Mouse (Mus musculus) layer of hippocampus, adult 9-11 months (tissue): ENCODE results near the gene Ube2u.
"Not testable (repeated sequence)": the region's sequence is repeated elsewhere in the genome, so short reads cannot be mapped to it uniquely, and the experiment has no call there.

Experiments used
- DNase-seq: peaks from one replicate; pipeline ENCODE4 v3.0.0; 2022

The Ube2u gene

DNA sequence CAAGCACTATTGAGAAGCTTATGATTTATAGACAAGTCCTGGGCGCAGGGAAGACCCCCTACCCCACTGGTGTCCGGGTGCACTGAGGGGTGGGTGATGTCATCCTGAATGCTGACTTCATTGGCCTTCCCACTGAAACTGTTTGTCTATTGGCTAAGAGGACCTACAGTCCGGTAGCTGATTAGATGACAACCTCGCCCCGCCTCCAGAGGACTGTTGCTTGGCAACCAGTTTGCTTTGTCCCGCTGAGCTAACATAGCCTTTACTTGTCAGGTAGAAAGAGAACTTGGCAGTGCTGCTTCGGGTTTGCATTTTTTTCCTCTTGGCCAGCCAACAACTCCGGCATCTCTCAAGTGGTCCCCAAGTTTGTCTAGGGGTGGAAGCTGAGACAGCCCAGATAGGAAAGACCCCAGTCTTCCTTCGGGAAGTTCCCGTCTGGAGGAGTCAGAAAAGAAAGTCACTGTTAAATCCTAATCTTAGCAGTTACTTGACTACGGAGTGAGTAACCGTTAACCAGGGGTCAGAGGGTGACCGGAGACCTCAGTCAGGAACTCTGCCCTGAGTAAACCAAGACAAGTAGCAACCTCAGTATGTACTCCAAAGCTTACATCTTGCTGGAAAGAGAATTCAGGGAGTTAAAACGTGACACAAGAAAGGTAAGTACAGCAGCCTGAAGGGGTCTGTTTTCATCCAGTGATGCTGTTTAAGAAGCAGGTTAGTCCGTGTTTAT, at the start of gene Ube2u:
Gene Ube2u, plus strand, starts transcription at position 258 of the 730 bp plus-strand sequence.
- DNase-seq = peak; percentile 48

DNA sequence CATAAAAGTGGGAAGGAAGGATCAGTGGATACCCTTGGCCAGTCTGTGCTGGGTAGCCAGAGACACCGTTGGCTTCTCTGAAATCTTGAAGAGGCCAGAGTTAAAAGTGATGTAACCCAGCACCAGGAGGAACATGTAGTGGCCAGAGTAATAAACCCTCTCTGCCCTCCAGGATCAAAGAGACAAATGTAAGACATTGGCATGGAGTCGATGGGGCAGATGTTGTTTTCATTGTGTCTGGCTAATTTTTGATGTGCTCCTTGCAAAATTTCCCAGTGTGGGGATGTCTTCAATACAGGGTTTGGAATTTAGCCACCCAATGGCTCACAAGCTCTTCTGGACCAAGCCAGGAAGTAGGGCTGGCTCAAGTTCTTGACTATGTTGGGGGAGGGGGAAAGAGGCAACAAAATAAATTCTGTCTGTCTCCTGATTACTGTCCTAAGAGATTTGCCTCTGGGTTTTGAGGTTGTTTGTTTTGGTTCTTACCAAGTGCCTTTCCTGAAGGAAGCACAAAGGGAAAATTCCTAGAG, 49.2 kb upstream of the Ube2u start:
- no peak for DNase-seq

DNA sequence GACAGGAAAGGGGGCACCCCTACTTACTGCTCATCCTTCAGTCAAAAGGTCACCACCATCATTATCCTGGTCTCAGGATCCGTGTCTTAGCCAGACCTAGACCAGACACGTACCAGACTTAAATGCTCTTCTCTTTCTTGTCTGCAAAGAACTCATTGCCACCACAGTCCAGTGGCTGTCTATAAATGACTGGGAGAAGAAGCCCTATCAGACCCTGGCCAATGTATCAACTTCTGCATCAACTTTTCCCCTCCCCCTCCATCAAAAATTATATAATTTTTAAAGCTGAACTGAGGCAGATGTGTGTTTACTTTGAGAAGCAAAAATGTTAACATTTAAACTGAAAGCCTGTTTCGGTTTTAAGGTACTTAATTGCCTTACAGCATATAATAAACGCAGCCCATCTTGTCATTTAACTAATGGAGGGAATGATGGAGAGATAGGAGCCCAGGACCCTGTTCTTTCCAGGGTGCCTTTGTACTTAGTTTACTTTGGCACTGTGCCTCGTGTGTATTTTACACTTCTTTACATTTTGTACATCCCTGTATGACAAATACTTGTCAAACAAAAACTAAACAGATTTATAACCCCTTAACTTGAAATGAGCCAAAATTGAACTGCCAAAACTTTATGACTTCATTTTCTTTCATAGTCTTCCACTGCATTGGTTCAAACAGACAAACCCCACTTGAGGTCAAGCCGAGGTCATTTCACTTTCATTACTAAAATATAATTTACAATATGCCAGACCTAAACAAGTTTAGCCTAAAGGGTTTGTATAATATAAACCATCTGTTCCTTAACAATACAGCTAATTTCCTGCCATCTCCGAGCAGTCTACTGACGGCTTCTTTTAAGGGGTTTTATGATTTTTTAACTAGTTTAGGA, 43.1 kb upstream of the Ube2u start:
- no peak for DNase-seq

DNA sequence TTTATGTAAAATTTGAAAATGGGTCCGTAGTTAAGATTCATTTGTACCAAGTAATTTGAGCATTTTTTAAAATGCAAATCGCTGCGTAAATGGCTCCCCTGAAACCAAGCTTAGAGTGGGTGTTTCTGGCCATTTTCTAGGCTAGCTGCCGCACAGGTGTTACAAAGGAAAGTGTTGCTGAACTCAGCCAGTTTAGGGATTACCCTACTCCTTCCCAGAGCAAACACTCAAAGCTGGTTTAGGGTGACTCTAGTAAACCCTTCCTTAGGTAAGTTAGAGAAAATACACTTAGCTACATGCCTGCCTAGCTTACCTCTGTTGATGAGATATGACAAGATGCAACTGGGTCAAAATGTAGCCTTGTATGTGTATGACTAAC, 42.5 kb upstream of the Ube2u start:
- DNase-seq = no peak

DNA sequence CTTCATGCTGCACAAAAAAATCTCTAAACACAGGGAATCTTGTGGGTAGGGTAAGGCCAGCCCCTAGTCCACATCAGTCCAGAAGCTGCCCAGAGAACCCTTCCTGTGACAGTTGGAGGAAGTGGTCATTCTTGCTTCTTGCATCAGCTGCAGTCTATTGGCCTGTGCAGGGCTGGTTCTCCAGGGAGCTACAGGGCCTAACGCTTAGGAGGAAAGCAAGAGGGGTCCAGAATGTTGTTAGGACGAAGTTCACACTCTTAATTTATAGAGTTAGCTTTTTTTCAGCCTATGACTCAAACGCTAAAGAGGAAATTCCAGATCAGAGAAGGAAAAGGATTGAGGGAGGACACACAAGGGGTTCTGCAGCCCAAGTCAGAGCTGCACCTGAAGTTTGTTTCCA, 31.8 kb upstream of the Ube2u start:
- DNase-seq = no peak

DNA sequence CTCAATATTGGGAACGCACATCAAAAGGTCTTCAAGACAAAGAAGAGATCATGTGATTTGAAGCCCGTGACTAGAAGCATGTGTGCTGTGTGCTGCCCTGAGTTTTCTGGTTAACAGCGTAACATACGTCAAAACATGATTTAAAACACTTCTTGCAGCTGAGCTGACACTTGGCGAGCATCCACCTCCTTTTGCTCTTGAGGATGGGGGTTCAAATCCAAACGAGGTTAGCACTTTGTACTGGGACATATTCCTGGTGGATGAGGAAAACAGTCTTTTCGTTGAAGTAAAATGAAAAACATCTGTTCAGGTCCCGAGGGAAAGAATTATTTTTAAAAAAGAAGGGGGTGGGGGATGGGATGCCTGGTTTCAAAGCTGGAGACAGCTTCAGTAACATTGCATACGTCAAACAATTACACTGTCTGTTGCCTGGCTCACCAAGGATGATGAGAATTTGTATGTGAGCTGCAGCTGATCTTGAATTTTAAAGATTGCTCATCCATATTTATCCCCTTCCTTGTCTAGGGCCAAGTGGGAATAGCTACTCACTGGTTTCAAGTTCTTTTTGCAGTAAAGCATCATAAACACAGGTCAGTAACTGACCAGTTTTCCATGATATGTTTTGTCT, 16.0 kb upstream of the Ube2u start:
- no peak for DNase-seq

DNA sequence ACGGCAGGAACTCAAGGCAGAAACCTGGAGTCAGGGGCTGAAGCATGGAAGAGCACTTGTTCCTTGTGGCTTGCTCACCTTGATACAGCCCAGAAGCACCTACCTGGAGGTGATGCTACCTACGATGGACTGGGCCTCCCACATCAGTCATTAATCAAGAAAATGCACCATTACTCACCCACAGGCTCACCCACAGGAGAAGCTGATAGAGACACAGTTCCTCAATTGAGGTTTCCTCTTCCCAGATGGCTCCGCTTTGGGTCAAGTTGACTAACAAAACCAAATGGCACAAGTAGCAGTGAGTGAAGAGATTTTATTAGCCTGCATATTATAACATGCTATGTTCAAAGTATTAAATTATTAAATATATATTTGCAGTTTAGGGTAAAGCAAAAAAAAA, 9.8 kb downstream of the Ube2u start:
- no peak for DNase-seq

DNA sequence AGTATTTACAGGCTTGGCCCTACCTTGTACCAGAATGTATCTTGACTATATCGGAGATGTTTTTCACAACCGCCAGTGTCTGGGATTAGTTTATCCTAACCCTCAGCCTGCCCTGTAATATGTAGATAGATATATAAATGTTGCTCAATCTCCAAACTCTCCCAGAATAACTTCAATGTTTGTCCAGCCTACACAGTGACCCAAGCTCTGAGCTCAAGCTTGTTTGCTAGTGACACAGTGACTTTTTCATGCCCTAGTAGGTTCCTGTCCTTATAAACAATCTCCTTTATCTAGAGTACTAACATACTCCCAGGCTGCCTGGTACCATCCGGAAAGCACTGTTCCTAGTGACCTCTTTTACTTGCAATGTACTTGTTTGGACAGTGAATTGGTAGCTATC, 16.5 kb downstream of the Ube2u start:
- no peak for DNase-seq

DNA sequence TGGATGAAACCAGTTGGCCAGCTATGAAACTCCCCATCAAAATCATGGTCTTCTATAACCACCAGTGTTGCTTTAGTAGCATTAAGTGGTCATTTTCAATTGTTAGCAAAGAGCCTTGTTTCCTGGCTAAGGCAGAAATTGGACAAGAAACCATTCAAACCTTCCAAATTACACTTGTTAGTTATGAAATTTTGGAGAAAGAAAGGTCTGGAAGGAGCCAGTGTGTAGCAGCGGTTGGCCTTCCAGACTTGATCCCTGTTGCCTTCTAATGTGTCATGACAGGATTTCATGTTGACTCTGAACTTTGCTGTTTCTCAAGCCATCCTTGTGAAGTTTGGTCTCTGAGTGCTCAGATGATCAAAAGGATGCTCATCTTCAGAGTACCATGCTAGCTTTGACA, 17.9 kb downstream of the Ube2u start:
- no peak for DNase-seq

DNA sequence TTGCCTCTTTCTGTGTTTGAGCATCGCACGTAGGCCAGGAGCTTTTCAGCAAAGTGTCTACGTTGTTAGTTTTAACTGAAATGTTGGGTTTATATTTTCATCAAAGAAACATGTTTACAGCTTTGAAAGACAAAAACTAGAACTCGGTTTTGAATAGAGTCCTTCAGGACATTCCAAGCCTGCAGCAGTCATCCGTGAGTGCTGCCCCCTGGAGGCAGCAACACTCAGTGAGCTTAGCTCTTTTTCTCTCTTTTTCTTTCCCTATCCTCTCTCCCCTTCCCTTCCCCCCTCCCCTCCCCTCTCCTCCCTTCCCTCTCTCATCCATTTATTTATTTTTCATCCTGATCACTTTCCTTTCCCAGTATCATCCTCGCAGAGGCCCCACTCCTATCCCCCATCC, 19.5 kb downstream of the Ube2u start:
- no peak for DNase-seq

DNA sequence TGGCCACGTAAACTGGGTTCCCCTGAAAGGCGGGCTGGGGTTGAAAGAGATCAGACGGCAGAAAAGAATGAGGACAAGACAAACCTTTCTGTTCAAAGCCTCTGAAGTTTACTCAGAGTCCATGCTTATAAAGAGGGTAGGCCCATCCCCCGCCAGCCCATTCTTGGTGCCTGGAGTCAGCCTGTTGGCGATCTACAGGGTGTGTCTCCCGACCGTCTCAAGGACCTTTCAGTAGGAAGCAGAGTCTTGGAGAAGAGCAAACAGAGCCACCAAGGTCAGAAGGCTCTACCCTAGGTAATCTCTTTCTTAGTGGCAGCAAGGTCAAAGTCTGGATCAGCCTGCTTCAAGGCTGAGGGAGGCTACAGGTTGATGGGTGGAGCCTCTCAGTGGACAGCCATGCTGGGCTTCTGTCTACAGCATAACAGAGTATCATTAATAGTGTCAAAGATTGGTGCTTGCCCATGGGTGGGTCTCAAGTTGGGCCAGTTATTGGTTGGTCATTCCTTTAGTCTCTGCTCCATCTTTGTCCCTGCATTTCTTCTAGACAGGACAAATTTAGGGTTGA, 20.5 kb downstream of the Ube2u start:
- DNase-seq = not testable (repeated sequence)

DNA sequence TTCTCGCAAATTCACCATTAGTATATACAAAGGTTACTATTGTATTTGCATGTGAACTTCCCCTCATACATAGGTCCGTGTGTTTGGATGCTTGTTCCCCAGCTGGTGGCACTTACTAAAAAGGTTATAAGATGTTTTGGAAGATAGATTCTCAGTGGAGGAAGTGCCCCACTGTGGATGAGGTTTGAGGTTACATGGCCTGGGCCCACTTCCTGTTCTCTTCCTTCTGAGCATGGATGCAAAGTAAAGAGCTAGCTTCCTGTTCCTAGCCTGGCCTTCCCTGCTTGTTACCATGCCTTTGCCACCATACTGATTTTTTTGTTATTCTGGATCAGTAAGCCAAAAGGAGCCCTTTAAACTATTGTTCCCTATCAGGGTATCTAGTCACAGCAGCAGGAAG, 24.7 kb downstream of the Ube2u start:
- DNase-seq = no peak

DNA sequence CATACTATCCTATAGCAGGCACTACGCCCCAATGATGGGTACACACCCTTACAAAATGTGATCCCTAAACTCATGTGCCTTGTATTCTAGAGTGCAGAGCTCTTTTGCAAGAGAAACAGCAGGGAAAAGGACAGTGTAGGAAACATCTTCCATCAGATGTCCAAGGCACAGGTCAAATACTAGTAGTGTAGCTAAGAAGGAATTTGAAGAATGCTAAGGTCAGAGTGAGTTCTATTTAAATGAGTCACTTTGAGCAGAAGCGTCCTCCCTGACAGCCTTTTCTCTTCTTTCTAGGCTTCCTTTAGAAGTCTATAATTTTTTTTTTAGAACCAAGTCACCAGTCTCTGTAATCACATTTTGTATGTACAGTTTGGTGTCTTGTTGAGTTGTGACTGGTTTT, 39.0 kb downstream of the Ube2u start:
- no peak for DNase-seq

DNA sequence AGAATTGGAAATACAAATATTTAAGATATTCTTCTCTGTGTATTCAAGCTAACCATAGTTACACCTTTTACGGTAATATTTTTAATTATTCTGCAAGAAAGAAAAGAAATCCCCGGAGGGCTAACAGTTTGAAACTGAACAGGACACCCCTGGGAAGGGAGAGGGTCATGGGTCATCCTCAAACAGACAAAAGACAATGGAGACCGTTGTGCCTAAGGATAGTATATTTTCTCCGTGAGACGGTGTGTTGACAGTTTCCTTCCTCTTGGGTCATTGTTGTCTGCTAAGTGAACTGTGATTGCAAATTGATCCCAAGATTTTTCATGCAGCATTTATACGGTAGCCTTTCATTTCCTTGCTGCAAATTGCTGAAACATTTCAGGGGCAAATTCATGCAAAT, 43.9 kb downstream of the Ube2u start:
- no peak for DNase-seq

DNA sequence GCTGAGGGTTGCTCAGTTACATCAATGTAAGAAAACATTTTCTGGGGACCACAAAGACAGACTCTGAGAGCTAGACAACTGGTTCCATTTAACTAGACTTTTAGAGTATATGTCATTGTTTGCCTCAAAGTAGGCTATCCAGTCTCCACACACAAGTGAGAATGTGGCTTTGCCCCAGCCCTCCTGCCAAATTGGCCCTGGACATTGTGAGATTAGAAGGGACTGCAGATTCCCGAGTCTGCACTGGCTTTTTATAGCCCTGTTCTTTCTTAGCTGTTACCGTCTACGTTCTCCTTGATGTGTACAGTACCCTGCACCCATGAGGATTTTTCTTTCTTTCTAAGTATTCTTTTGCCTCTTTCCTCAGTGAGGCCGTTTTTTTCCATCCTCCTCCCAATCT, 46.1 kb downstream of the Ube2u start:
- no peak for DNase-seq

DNA sequence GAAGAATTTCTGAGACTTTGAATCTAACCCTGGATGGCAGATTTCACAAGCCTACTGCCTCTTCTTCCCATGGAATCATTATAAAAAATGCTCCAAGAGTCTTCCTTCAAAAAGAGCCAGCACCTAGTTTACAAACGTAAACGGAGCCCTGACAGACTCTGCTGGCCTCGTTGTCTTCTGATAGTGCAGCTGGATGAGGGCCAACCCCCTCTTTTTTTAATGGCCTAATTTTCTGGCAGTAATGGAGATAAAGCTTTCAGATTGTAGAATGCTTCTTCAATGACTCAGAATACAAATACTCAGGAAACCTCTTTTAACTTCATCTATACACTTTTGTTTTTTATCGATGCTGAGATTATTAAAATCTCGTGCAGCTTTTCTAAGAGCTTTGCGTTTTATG, 47.6 kb downstream of the Ube2u start:
- DNase-seq = no peak

DNA sequence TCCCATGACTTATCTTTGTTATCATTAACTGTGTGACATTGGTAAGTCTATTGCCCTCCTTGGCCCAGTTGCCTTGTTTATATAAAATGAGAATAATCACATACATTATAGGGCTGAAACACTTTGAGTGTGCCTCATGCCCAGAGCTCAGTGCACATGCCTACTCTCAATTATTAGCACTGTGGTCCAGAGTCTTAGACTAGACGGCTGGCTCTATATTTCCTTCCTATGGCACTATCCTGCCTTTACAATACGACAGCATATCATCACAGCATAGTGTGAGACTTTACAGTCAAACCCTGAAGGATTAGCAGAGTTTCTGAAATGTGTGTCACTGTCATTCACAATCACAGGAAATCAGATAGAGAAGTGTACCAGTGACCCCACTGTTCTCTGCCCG, 48.4 kb downstream of the Ube2u start:
- no peak for DNase-seq

DNA sequence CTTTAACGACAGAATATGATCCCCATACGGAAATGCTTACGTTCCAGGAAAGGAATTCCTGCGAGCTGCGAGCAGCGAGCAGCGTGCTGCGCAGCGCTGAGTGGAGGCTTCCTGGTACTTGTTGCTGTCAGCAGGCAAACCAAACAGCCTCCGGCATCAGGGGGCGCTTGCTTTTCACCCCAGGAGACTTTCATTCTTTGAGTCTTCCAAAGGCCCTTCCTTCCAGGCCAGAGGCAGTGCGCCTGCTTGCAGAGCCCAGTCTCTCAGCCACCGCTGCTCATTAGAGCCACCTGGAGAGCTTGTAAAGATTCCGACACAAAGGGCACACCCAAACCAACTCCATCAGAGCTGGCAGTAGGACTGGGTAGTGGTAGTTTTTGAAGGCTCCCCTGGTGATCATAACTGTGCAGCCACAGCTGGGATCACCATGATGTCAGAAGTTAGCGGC, 48.9 kb downstream of the Ube2u start:
- no peak for DNase-seq

DNA sequence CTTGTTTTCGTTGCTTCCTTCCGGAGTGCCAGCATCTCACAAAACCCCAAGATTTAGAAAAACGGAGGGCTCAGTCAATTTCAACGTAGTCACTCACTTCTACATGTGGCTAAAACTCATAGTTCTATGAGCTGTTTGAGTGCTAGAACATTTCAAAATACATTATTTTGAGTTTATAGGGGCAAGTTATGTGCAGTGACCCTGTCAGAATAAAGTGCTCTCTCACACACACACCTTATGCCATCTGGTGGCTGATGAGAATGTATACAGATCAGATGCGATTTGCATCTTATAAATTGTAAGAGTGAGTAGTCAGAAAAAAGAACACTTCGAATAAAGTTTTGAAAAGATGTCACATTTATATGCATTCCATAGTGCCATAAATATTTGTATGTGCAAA, 55.0 kb downstream of the Ube2u start:
- DNase-seq = no peak

DNA sequence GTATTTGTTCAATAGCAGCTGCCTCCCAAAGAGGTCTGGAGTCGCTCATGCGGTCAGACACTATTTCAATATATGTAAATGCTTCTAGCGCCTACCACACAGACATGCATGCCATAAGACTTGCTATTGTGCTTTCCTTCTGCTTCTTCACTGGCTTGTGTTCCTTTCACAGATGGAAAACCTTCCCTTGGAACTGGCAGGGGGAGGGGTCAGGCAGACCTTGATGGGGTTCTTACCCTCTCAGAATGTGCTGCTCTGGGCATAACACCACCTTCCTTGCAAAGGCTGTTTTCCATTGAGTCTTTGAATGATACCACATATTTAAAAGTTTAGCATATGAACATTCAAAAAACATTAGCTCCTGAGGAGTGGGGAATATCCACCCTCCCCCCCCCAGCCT, 56.3 kb downstream of the Ube2u start:
- no peak for DNase-seq

DNA sequence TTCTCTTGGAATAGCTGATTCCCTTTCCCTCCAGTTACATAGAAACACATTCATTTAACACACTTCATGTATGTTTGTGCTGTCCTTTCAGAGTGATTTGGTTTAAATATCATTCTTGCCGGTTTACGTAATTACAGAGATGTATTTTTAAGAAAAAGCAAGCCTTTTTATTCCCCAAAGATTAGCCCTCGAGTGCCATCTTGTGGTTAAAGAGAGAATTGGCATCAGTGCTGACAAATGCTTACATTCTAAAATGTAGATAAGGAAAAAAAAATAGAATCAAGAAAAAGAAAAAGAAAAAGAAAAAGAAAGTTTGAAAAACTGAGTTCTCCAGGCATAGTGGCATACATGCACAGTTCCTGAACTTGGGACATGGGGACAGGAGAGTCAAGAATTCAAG, 59.2 kb downstream of the Ube2u start:
- peak; percentile 9 for DNase-seq

DNA sequence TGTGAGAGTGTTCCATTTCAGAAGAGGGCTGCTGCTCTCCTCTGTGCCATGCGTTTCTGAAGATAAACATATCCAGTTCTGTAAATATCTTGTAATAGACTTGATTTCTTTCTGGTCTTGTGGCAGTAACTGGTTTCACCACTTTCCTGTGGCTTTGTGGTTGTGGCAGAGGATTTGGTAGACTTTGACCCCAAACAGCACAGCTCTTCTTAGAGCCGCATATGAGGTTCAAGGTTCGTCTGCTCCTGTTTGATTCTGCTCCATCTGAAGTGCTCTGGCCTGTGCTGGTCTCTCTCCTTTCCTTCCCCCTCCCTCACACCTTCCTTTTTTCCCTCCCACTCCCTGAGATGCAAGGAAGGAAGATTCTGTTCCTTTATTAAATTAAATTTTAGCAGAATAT, 60.8 kb downstream of the Ube2u start:
- DNase-seq = no peak

DNA sequence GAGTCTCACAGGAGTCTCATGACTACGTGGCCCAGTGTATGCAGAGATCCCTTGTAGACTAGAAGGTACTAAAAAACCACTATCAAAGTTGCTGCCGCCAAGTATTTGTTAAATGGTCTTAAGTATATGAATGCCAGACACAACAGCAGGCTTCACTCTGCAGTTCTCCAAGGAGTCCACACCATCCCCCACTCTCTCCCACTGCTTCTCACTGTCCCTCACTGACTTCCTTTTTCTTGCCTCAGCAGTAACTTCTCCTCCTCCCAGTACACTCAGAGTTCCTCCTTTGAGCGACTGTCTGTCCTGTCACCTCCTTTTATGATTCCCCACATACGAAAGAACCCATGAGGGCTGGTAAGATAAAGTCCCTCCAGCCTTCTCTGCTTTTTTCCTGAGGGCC, 69.3 kb downstream of the Ube2u start:
- DNase-seq = no peak
